Mouse (Mus musculus) megakaryocyte, embryonic 14.5 days (primary cell): ENCODE results near the gene Zscan12. TPM values are rescaled to one million over a fixed set of nuclear protein-coding genes. Genes with fewer than 3 reads are reported as not detected.
A peak's percentile ranks its signal among the peaks of the same experiment; 100 is the strongest.

Experiments
- H3K27me3 ChIP-seq: replicated peaks from 2 replicates; pipeline ENCODE3; 2012; ENCODE audit warnings: inconsistent platforms
- H3K36me3 ChIP-seq: replicated peaks from 2 replicates; pipeline ENCODE3; 2012; ENCODE audit warnings: low read length, inconsistent platforms, mixed read lengths
- H3K4me1 ChIP-seq: 2 replicates; pipeline ENCODE4 v1.6.1; 2012; ENCODE audit warnings: inconsistent platforms
- H3K4me3 ChIP-seq: replicated peaks from 2 replicates; pipeline ENCODE3; 2012; ENCODE audit warnings: moderate library complexity, mild to moderate bottlenecking, inconsistent platforms
- H3K9me3 ChIP-seq: 2 replicates; pipeline ENCODE4 v1.6.1; 2012; ENCODE audit warnings: inconsistent platforms
- FLI1 ChIP-seq: IDR thresholded peaks from 2 replicates; pipeline ENCODE4 v1.6.1; 2012; ENCODE audit warnings: low read length, inconsistent platforms, mixed read lengths
- GATA1 ChIP-seq: IDR thresholded peaks from 3 replicates; pipeline ENCODE4 v1.6.1; 2012; ENCODE audit warnings: mixed read lengths, low read length, inconsistent platforms, borderline replicate concordance
- polyA plus RNA-seq: library from polyadenylated mRNA; stranded (reverse); fragments of >175 nt; gene quantifications from 2 replicates; pipeline ENCODE4 v1.2.3, GENCODE M21; 2012; ENCODE audit warnings: low replicate concordance; ENCODE audit not compliant: insufficient read depth

The Zscan12 gene
- 1.3 TPM in 1 of 2 replicates, not detected in the other for polyA plus RNA-seq

- H3K4me3 ChIP-seq: peak within 1 kb of the TSS; percentile 95
- H3K4me1 ChIP-seq: peaks cover 25% of the 10 kb centered on the region
- TF ChIP-seq GATA1 (no peak), FLI1 (peak; percentile 91; the same call in 1 of the 2 replicates)
- H3K36me3 ChIP-seq: peaks cover 25% of the 10 kb centered on the region
- H3K27me3 ChIP-seq: peaks cover 5% of the 10 kb centered on the region
- peaks cover 10% of the 10 kb centered on the region for H3K9me3 ChIP-seq
Measured at GRCm38 (mm10) chr13:21362621-21363248, at the start of gene Zscan12. TSS of gene Zscan12 (plus strand) at chr13:21362820.

- H3K4me3 ChIP-seq: no peak overlapping the region
- no peaks in the 10 kb centered on the region for H3K36me3 ChIP-seq
- no peaks in the 10 kb centered on the region for H3K9me3 ChIP-seq
- TF ChIP-seq FLI1 (no peak), GATA1 (no peak)
- peaks cover 42% of the 10 kb centered on the region for H3K27me3 ChIP-seq
- H3K4me1 ChIP-seq: peaks cover 6% of the 10 kb centered on the region; the same call in 1 of the 2 replicates
Measured at GRCm38 (mm10) chr13:21312854-21313253, 49.8 kb upstream of the Zscan12 start.

GRCm38 (mm10) chr13:21313903-21314302 lies 48.7 kb upstream of the Zscan12 start:
- peaks cover 6% of the 10 kb centered on the region; the same call in 1 of the 2 replicates for H3K4me1 ChIP-seq
- no peaks in the 10 kb centered on the region for H3K36me3 ChIP-seq
- H3K9me3 ChIP-seq: no peaks in the 10 kb centered on the region
- TF ChIP-seq GATA1 (no peak), FLI1 (no peak)
- no peak overlapping the region for H3K4me3 ChIP-seq
- peaks cover 45% of the 10 kb centered on the region for H3K27me3 ChIP-seq

GRCm38 (mm10) chr13:21320262-21320661 lies 42.4 kb upstream of the Zscan12 start:
- Histone ChIP-seq H3K9me3 (peaks cover 3% of the 10 kb centered on the region; the same call in 1 of the 2 replicates), H3K36me3 (no peaks in the 10 kb centered on the region), H3K4me1 (peaks cover 21% of the 10 kb centered on the region), H3K27me3 (peaks cover 67% of the 10 kb centered on the region), H3K4me3 (no peak overlapping the region)
- TF ChIP-seq FLI1: no peak
- TF ChIP-seq GATA1: no peak

- H3K36me3 ChIP-seq: no peaks in the 10 kb centered on the region
- H3K4me3 ChIP-seq: peak overlapping the region; percentile 3
- TF ChIP-seq GATA1: no peak
- no peak for TF ChIP-seq FLI1
- peaks cover 71% of the 10 kb centered on the region for H3K27me3 ChIP-seq
- peaks cover 3% of the 10 kb centered on the region; the same call in 1 of the 2 replicates for H3K9me3 ChIP-seq
- peaks cover 29% of the 10 kb centered on the region for H3K4me1 ChIP-seq
Measured at GRCm38 (mm10) chr13:21321890-21322494, 40.6 kb upstream of the Zscan12 start.

- H3K36me3 ChIP-seq: no peaks in the 10 kb centered on the region
- no peak overlapping the region for H3K4me3 ChIP-seq
- H3K4me1 ChIP-seq: peaks cover 35% of the 10 kb centered on the region
- TF ChIP-seq FLI1 (no peak), GATA1 (no peak)
- peaks cover 73% of the 10 kb centered on the region for H3K27me3 ChIP-seq
- peaks cover 3% of the 10 kb centered on the region; the same call in 1 of the 2 replicates for H3K9me3 ChIP-seq
Measured at GRCm38 (mm10) chr13:21322509-21323375, 39.9 kb upstream of the Zscan12 start.

- no peak overlapping the region for H3K4me3 ChIP-seq
- H3K9me3 ChIP-seq: peaks cover 8% of the 10 kb centered on the region
- H3K27me3 ChIP-seq: peaks cover 77% of the 10 kb centered on the region
- no peaks in the 10 kb centered on the region for H3K36me3 ChIP-seq
- TF ChIP-seq GATA1 (no peak), FLI1 (no peak)
- H3K4me1 ChIP-seq: peaks cover 35% of the 10 kb centered on the region
Measured at GRCm38 (mm10) chr13:21323405-21323804, 39.2 kb upstream of the Zscan12 start.

- H3K4me1 ChIP-seq: peaks cover 21% of the 10 kb centered on the region
- no peak overlapping the region for H3K4me3 ChIP-seq
- H3K36me3 ChIP-seq: no peaks in the 10 kb centered on the region
- H3K27me3 ChIP-seq: peaks cover 67% of the 10 kb centered on the region
- H3K9me3 ChIP-seq: peaks cover 11% of the 10 kb centered on the region
- TF ChIP-seq FLI1: no peak
- no peak for TF ChIP-seq GATA1
Measured at GRCm38 (mm10) chr13:21326191-21326590, 36.4 kb upstream of the Zscan12 start.

GRCm38 (mm10) chr13:21326657-21327211 lies 35.9 kb upstream of the Zscan12 start:
- no peaks in the 10 kb centered on the region for H3K36me3 ChIP-seq
- TF ChIP-seq GATA1 (no peak), FLI1 (no peak)
- peaks cover 20% of the 10 kb centered on the region for H3K4me1 ChIP-seq
- H3K27me3 ChIP-seq: peaks cover 63% of the 10 kb centered on the region
- peaks cover 11% of the 10 kb centered on the region for H3K9me3 ChIP-seq
- peak overlapping the region; percentile 86 for H3K4me3 ChIP-seq
